Mouse (Mus musculus): ENCODE results near the gene Fads6.

Fads6 gene

DNA sequence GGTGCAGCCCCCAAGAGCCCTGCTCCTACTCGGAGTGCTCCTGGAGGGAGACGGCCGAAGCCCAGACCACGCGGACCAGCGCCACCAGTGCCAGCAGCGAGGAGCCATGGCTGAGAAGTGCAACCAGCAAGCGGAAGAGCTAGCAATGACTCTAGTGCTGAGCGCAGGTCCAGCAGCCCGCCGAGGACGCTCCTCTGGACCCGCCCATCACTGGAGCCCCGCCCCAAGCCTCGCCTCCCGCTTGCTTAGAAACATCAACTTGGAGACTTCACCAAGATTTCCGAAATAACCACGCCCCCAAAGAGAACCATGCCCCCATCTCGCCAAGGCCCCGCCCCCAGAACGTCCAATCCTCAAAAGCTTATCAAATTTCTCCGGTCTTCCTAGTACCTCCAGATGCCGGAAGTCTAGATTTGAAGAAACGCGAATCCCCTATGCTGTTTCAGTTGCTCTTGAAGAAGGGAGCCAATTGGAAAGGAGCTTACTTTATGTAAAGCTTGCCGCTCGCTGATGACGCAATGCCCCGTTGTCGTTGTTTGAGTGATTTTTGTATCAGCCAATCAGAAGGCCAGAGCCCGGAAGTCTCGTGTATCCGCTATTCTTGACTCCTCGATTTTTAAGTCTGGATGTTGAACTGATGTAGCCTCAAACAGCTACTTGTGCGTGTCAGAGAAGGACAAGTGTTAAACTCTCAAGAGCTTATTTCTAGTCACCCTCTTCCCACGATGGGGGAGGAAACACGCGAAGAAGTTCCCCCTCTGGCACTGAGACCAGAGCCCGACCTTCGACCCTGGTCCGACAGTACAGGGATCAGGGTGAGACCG lies 20.5 kb downstream of the Fads6 start, which contains the start of gene Fdxr:
Gene Fdxr, minus strand, starts transcription at position 271 of the 824 bp plus-strand sequence.
- peak; percentile 99 for DNase-seq (ENCODE audit: low read depth, low spot score)

DNA sequence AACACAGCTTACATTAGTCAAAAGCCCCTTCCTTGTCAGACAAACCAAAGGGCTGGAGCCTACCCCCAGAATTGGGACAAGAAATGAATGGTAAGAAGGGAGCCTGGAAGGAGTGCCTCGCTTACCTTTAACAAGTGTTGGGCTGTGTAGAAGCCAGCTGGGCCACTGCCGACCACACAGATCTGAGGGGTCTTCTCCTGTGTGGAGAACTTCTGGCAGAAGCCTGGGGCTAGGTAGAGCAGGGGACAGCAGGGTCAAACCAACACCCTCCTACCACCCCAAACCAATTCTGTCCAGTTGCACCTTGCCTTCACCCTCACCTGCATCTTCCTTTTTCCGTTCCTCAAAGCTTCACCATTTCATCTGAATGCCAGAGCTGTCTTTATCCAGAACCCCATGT lies 21.5 kb downstream of the Fads6 start:
- no peak for DNase-seq (ENCODE audit: low read depth, low spot score)

DNA sequence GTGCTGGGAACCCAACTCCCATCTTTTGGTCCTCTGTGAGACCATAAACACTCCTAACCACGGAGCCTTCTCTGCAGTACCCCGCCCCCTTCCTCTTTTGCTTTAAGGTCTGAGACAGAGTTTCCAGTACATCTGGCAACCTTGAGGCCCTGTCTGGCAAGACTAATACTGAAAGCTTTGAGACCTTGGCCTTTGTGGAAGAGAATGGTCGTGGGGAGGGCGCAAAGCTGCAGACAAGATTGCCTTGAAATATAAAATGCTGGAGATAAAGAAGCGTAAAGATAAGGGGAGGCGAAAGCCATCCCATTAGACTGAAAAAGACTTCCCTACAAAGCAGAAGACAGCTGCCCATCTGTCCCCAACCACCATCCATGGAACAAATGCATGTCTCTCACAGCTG lies 22.0 kb downstream of the Fads6 start:
- DNase-seq (ENCODE audit: low read depth, low spot score), result no peak

DNA sequence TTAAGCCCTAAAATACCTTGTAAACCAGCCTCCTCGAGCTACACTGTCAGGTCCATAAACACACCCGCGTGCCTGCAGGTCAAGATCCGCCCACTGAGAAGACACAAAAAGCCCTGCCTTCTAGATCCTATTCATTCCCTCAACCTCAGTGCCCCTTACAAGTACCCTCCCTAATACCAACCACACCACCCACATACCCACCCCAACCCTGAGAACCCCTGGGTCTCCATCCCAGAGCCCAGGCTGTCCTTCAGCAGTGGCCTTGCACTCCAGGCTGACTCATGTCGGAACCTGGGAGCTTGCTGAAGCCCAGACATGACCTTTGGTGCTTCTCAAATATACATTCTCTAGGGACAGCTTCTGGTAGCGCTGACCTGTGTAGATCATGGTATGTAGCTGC lies 22.7 kb downstream of the Fads6 start:
- no peak for DNase-seq (ENCODE audit: low read depth, low spot score)

DNA sequence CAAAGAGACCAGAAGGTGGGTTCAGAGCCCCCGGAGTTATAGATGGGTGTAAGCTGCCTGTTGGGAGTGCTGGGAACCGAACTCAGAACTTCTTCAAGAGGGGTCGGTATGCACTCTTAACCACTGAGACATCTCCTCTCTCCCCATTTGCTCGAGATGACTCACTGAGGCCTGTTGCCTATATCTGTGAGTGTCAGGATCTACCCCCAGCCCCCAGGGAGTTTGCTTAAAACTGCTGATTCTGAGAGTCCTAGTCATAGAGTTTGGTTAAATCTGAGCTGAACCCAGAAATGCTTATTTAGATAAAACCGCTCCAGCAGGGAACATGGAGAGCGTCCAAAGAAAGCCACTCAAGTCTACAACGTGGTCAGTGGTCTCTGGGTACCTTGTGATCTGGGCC lies 23.3 kb downstream of the Fads6 start:
- DNase-seq (ENCODE audit: low read depth, low spot score), result no peak

DNA sequence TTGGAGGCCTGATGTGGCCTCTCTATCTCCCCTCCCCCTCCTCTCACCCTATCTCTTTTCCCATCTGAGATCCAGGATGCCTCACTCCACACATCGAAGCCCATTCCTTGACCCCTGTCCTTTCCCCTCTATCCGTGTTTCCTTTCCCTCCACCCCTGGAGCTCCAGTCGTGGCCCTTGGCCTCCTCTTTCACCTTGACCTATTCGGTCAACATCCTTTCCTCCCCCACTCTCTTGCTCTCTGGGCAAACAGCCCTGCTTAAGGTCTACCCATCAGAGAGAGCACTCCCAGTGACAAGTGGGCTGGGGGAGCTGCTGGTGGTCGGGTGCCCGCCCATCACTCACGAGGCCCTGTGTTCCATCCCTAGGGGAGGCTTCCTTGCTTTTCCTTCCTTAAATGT lies 23.7 kb downstream of the Fads6 start:
- DNase-seq (ENCODE audit: low read depth, low spot score), result no peak

DNA sequence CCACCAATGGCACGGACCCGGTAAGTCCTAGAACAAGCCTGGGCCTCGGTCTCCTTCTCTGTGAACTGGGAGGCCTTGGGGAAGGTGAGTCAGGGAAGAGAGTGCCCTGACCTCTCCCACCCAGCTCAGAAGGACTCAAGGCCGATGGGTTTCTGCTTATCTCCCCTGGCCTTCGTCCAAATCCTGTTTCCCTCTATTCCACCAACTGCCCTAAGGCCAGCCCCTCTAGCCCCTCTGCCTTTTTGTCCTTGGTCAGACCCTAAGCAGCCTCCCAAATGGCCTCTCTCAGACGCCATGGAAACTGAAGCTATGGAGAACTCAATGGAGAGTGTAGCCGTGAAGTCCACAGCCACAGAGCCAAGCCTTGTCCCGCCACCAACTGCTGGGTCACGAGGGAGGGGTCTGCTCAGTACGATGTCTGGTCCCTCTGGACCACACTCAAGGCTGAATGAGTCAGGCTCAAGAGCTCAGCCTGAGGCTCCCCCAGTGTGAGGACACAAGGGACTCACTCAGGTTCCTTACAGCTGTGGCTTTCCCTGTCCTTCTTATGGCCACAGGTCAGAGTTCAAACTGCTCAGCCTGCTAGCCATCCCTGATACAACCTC lies 24.5 kb downstream of the Fads6 start:
- no peak for DNase-seq (ENCODE audit: low read depth, low spot score)

DNA sequence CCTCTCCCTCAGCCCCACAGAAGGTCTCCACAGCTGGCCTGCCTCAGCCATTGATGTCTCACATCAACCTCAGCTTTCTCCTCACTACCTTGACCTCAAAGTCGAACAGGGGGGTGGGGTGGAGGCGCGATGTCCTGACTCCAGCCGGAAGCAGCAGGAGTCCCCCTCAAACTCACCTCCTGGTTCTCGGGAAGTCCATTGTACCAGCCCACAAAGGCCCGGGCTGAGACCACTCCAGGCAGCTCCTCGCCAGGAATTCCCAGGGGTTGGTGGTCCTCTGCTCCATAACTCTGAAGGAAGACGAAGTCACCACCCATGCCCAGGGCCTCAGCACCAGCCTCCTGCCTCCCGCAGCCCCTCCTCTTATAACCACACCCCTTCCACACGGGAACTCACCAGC lies 26.0 kb downstream of the Fads6 start:
- DNase-seq (ENCODE audit: low read depth, low spot score), result no peak

DNA sequence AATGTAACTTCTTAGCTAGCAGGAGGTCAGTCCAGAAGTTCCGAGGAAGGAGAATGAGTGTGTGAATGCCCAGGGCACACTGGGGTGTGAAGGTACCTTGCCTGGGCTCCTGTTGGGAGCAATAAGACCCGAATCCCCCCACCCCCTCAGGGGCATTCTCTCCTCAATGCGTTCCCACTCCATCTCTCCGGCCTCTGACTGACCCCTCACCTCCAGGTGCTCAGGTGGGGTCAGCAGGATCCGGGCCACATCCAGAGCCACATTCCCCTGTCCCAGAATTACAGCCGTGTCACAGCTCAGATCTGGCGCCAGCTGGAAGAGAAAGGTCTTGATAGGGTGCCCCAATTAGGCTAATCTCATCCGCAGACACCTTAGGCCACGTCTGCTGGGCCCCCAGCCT lies 26.4 kb downstream of the Fads6 start:
- DNase-seq (ENCODE audit: low read depth, low spot score), result no peak

DNA sequence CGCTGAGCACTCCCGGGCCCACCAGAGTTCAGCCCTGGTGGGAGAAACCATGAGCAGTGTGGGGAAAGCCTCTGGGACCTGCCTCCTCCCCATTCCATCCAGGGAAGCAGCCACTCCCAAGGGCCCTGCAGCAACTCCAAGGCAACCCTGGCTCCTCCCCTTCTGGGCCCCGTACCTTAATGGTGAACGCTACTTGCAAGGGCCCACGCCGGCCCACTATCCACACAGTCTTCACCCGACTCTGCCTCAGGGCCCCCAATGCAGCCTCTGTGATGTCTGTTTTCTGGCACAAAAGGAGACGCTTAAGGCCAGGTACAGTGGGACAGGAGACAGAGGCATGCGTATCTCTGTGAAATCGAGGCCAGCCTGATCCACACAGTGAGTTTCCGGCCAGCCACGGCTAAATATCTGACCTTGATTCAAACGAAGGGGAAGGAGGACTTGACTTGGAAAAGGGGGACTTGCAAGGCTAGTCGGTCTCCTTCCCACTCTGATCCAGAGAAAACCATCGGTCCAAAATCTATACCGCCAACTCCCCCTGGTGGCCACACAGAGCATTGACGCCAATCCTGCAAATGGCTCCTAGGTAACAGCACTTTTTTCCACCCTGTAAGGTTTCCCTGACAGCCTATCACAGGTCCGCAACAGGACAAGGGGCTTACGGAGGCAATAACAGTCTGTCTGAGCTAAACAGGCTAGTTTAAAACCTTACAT lies 27.2 kb downstream of the Fads6 start:
- peak; percentile 84 for DNase-seq (ENCODE audit: low read depth, low spot score)

DNA sequence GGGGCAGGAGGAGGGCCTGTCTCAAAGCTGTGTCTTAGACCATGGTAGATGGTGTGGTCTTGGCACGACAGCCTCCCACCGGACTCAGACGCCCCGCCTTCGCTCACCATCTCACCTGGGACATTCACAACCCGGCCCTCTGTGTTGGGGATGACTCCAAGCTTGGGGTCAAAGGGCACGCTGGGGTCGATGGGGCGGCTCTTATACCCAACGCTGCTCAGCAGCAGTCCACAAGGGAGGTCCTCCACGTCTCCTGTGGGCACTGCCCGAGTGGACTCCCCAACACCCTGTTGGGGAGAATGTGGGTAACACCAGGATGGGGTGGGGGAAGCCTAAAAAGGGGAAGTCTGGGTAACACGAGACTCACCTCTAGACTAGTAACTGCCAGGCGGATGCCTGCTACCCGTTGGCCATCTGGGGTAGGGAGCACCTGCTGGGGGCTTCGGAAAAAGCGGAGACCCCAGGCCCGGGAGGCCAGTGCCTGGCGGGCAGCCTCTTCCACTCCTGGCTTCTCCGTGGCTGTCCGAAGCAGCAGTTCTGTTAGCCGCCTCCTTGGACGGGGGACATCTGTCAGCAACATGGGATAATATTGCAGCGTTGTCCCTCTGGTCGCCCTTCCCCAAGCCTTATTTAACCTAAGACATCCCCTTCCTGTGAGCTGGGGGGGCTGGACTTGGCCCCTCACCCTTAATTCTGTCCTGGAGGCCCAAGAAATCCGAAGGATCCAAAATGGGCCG lies 28.0 kb downstream of the Fads6 start:
- DNase-seq (ENCODE audit: low read depth, low spot score), result no peak

DNA sequence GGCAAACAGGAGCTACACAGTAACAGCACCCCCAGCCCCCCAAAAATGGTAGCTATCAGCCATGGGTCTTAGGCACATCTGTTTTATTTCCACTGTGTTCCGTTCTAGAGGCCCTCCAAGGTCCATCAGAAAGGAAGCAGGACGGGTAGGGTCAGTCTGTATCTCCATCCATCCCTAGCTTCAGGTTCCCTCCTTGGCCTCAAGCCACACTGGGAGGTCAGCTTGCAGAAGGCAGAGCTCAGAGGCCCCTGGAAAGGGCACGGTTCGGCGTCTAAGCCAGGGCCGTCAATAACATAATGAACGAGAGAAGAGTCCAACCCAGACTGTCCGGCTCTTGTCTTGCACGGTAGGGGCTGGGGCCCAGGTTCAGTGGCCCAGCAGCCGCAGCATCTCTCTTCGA lies 29.5 kb downstream of the Fads6 start:
- DNase-seq (ENCODE audit: low read depth, low spot score), result no peak

DNA sequence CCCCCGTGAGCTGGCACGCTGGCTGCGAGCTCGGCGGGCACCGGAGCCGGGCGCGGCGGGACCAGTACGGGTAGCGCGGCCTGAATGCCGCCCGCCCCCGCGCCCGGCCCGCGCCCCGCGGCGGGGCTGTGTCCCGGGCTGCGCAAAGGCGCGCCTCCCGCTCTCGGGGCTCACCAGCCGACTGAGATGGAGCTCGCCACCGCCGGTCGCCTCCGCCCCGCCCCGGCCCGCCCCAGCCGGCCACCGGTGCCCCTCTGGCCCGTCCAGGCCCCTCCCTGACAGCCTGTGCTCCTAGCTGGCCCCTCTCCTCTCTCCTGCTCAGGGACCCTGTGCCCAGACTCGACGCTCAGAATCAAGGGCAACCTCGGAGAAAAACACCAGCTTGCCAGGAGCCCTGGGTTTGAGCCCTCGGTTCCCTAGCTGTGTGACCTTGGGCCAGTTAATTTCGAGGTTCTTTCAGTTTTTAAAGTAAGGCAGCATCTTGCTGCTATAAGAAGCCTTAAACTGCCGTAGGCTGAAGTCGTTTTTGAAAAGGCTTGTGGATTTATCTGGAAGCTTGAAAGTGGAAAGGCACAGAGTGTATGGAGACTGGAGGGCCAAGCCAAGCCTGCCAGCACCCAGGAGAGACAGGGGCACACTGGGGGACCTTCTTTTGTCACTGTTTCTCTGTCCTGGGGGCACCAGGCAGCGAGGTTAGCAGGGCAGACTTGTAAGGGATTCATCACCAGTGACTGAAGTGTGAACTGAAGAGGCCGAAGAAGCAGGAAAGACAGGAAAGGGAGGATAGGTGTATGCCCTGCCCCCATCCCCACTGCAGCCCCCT lies 30.2 kb downstream of the Fads6 start, which contains the start of gene Grin2c:
Gene Grin2c, minus strand, starts transcription at position 183 of the 823 bp plus-strand sequence.
- no peak for DNase-seq (ENCODE audit: low read depth, low spot score)

DNA sequence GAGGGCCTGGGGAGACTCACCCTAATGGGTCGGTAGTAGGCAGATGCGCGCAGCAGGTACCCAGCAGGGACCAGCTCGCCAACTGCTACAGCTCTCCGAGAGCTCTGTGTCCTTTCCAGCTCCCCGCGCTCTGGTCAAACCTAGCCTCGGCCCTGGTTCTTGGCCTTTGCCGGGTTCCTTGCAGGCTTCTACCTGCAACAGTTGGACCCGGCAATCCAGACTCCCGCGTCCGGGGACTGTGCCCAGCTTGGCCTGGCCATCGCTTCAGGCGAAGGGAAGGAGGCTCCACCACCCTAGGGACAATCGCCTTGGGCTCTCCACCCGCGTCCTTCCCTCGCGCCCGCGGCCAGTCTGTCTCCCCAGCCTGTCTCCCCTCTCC lies 31.1 kb downstream of the Fads6 start:
- no peak for DNase-seq (ENCODE audit: low read depth, low spot score)

DNA sequence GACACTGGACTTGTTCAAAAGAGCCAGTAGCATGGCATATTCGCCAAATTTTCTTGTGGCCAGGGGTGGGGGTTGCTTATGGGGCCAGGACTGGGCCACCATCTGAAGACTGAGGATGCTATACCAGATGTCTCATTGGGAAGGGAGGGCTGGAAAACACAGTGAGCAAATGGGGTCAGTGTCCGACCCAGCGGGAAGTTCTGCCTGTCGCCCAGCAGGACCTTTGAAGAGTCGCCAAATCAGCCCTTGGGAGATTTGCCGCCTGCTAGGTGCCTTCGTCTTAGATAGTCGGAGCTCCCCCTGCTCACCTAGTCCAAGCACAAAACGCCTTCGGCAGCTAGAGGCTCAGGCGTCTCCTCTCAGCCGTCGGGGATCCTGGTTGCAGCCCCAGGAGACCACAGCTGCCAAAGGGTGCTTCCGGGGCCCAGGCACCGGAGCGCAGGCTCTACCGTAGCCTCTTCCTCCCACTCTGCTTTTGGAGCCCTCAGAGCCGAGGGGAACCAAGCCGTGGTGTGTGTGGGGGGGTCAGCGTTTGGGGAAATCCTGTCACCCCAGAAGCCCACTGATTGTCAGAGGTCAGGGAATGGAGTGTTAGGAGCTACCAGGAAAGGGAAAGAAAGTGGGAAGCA lies 31.6 kb downstream of the Fads6 start:
- no peak for DNase-seq (ENCODE audit: low read depth, low spot score)

DNA sequence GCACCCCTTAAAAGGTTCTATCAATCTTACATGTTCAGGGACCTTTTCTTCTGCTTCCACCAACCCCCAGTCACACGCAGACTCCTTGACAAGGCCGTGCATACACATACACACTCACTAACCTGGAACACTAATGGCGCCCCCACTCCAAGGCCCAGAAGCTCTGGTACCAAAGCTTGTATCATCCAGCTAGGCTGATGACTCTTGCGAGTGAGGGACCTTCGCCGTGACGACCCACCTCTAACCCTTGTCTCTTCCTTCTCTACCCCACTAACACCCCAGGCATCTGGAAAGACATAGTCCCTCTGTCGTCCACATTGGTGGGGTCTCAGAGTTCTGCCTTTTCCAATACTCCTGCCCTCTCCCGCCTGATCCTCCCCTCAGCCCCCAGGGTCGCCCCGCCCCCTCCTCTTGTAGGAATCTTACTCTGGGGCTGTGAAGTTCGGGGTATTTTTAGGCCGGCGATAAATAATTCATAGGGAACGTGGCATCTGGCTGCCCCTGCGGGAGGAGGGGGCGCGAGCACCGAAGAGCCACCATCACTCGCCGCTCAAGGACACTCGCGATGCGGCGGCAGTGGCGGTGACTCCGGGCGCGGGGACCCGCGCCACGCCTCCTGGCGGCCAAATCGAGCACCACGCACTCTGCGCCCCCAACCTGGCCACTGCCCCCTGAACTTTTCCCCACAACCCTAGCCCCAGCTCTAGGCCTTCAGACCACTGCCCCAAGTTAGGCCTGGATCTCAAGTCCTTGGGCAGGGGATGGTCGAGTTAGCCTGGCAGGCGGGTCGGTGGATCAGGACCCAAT lies 32.4 kb downstream of the Fads6 start:
- DNase-seq (ENCODE audit: low read depth, low spot score), result no peak

DNA sequence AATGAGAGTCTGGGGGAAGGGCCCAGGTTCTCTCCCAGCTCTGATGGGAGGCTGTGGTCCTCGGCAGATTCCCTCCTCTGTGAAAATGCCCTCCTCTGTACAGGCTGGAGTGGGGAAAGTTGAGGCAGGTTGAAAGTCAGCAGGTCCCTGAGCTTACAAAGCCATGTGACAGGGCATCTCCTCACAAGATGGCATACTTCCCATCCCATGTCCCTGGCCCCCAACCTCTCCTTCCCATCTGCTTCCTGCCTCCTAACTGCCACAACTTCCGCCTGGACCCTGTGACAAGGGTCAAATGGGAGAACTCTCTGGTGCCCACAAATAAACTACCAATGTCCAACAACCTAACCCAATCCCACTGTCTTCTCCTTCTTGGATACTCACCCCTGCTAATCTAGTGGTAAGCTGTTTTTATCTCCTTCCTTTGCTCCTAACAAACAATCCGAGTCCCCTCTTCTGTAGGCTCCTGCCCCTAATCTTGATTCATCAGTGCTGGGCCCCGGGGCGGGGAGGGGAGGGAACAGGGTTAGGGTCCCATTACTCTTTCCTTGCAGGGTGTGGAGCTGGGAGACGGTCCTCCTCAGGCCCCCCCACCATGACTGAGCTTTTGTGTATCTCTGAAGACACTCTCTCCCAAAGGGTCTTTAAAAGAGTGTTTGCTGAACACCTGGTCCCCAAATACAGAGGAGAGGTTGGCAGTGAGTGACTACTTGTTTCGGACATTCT lies 33.2 kb downstream of the Fads6 start:
- no peak for DNase-seq (ENCODE audit: low read depth, low spot score)

DNA sequence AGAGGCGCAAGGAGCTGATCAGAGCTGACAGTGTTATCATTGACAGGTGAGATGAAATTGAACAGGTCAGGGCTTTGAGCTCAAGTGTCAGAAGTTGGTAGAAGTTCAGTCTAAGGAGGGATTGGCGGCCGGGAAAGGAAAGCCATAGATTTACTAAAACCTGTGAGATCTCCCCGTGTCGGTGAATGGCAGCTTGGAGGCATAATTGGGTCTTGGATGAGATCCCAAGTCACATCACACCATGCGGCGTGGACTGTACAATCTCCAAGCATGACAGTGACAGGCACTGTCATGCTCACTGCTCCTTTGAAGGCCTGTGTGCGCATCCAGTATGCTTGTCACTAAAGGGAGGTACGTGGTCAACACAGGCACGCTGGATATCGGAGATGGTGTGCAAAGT lies 34.5 kb downstream of the Fads6 start:
- DNase-seq (ENCODE audit: low read depth, low spot score), result no peak

DNA sequence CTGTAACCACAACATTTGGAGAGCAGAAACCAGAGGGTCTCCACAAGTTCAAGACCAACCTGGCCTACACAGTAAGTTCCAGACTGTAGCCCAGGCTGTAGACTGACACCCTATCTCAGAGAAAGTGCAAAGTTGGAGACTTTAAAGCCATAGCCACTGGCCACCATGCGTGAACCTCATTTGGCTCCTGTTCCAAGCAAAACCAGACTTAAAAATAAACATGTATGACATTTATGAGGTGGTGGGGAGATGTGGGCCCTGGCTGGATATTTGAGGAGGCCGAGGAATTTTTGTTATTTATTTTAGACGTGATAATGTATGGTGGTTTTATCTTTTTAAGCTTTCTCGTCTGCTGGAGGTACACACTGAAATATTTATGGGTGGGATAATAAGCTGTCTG lies 38.3 kb downstream of the Fads6 start:
- DNase-seq (ENCODE audit: low read depth, low spot score), result no peak
